Mouse (Mus musculus): Measurements from ENCODE around the gene Etv5. TPM values are rescaled to one million over a fixed set of nuclear protein-coding genes. Genes with fewer than 3 reads are reported as not detected.

Etv5 gene
- total RNA-seq (2023): 2.2 TPM

DNA sequence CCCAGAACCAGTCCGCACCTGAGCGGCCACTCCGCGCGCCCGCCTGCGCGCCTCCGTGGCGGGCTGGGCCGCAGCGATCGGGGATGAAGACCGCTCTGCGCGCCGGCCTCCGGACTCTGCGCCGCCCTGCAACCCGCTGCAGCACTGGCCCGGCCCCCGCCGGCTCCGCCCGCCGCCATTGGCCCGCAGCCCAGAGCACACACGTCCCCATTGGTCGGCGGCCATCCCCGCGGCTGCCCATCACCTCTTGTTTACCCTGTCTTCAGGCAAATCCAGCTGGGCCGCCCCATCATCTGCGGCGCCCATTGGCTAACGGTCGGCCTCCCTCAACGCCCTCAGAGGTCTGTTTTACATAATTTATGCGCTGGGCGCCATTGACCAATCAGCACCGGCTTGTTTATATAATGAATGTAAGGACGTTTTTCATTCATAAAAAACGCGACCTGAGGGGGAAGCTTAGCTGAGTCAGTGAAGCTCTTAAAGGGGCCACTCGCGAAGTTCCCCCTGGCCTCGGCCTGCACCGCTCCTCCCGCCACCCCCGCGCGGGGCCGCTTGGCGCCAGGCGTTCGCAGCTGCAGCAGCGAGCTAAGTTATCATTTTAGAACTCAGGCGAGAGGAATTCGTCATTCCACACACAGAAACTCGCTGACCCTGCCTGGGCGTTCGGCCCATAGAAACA is at the start of gene Etv5:
Etv5 (minus strand) TSS at position 221 of the 679 bp plus-strand sequence.

Other genes with a start within 250 kb of the Etv5 start
- 534 TPM for gene Tra2b, start 173.7 kb downstream of the Etv5 start, total RNA-seq (2023)
- 0.62 TPM for gene Dgkg, start 217.5 kb upstream of the Etv5 start, total RNA-seq (2023)

All from CD4-positive naive resting alpha-beta T cell, adult 76 days (primary cell).